Mouse (Mus musculus): ENCODE measurements around the gene Krt81. TPM values are rescaled to one million over a fixed set of nuclear protein-coding genes. Genes with fewer than 3 reads are reported as not detected.
A peak's percentile ranks its signal among the peaks of the same experiment; 100 is the strongest.

The Krt81 gene
- not detected in 2 replicates for polyA plus RNA-seq (2012; rRNA removed)
- not detected in 2 replicates for polyA plus RNA-seq (2014; fragmentation: Nextera tagmentation; extraction: Ambion mirVana)

DNA sequence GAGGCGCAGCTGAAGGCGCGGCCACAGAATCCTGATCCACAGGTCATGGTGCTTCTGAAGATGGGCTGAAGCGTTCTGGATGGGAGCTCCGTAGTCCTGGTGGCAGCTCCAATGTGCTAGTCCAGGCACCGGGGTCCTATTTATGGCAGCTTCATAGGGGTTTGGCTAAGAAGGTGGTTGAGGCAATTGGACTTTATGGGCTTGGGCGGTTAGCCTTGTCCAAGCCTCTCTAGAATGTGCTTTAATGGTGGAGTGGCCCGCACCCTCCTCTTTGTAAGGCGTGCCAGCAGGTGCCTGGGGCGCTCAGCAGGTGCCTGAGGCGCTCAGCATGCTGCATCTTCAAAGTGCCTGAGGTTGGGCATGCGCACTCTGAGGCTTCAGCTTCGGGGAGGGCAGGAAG is at the start of gene Krt81:
TSS of gene Krt81 (minus strand) at position 101 of the 400 bp plus-strand sequence.
- H3K4me1 ChIP-seq (replicated peaks; ENCODE audit: control insufficient read depth in 2 of 2, insufficient read depth in 2 of 2, low read length in 1 of 2): no peaks in the 10 kb centered on the region
- TF ChIP-seq EP300 (IDR thresholded peaks at IDR 0.05; ENCODE audit: low read depth) (no peak), CTCF (IDR thresholded peaks at IDR 0.05; ENCODE audit: low read depth) (no peak)
- H3K4me2 ChIP-seq (ENCODE audit: low read depth): no peak within 1 kb of the TSS
- ATAC-seq (ENCODE audit: insufficient read depth): no peak
- H3K27ac ChIP-seq: no peak within 1 kb of the TSS
- H3K36me3 ChIP-seq (replicated peaks; ENCODE audit: control insufficient read depth, insufficient read depth, low read depth): no peaks in the 10 kb centered on the region
- DNase-seq (ENCODE audit: low read depth in 3 of 3, low spot score in 3 of 3): no peak
- H3K27me3 ChIP-seq (ENCODE audit: control insufficient read depth, insufficient read depth, low read length): no peaks in the 10 kb centered on the region
- no peak within 1 kb of the TSS for H3K9ac ChIP-seq (replicated peaks)
- WGBS (ENCODE audit: insufficient replicate concordance): 66% methylated on average over 13 of the region's 13 CpGs
- H3K9me3 ChIP-seq (ENCODE audit: control insufficient read depth, low read length): no peaks in the 10 kb centered on the region
- no peak within 1 kb of the TSS for H3K4me3 ChIP-seq (ENCODE audit: insufficient read depth in 1 of 2, low read depth in 2 of 2, low read length in 2 of 2)

DNA sequence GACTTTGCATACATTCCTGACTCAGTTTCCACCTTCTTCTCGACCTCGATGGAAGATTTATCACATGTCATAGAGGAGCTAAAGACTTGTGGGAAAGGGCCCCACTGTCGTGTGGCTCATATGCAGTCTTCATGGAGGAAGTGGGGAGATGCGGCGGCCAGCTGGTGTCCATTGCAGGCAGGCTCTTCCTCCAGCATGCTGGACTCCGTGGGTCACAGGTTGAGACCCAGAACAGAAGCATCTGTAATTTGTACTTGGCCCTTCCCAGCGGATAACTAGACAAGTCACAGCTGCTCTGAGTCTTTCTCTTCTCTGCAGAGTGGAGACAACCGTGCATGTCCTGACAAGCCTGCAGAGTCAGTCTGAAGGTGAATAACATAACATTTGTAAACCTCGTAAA is 44.7 kb upstream of the Krt81 start:
- no peak overlapping the region for H3K4me3 ChIP-seq (ENCODE audit: insufficient read depth in 1 of 2, low read depth in 2 of 2, low read length in 2 of 2)
- H3K27ac ChIP-seq: no peak overlapping the region
- no peak overlapping the region for H3K4me2 ChIP-seq (ENCODE audit: low read depth)
- H3K4me1 ChIP-seq (replicated peaks; ENCODE audit: control insufficient read depth in 2 of 2, insufficient read depth in 2 of 2, low read length in 1 of 2): no peaks in the 10 kb centered on the region
- no peak overlapping the region for H3K9ac ChIP-seq (replicated peaks)
- no peaks in the 10 kb centered on the region for H3K9me3 ChIP-seq (ENCODE audit: control insufficient read depth, low read length)
- no peaks in the 10 kb centered on the region for H3K27me3 ChIP-seq (ENCODE audit: control insufficient read depth, insufficient read depth, low read length)
- no peak for TF ChIP-seq CTCF (IDR thresholded peaks at IDR 0.05; ENCODE audit: low read depth)
- TF ChIP-seq EP300 (IDR thresholded peaks at IDR 0.05; ENCODE audit: low read depth): no peak
- no peaks in the 10 kb centered on the region for H3K36me3 ChIP-seq (replicated peaks; ENCODE audit: control insufficient read depth, insufficient read depth, low read depth)
- WGBS (ENCODE audit: insufficient replicate concordance): 47% methylated on average over 9 of the region's 9 CpGs
- no peak for ATAC-seq (ENCODE audit: insufficient read depth)
- no peak for DNase-seq (ENCODE audit: low read depth in 3 of 3, low spot score in 3 of 3)

DNA sequence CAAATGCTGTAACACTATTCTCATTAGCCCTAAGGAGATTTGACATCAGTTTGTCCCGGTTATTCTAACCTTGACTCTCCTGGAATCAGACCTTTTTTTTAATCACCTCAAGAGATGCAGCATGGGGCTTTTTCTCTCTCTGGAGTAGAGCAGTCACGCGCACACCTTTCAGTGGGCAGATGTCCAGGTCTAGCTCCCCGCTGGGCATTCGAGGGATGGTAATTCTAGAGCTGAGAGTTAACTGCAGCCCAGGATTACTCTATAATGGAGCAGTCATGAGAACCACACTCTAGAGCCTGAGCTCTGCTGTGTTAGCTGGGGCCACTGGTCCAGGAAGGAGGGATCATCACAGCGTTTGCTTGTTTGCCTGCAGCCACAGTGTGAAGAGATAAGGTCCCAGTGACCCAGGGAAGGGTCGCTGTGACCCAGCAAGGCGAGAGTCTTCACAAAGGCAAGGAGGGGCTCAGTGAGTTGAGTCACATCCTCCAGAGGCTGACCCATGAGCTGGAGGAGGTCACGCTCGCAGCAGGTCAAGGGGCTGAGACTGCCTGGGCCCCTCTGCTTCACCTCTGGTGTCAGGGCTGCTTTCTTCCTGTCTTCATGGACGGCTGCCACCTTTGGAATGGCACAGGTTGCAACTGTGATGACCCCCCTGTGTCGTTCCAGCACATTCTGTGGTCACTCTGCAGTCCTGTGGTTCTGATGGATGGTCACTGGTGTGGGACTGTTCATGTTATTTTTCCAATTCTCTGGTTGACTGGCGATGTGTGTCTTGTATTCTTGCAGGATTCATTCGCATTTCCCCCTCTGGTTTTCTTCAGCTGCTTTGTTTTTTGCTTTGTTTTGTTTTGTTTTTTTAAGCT is 43.6 kb upstream of the Krt81 start:
- H3K36me3 ChIP-seq (replicated peaks; ENCODE audit: control insufficient read depth, insufficient read depth, low read depth): no peaks in the 10 kb centered on the region
- TF ChIP-seq CTCF (IDR thresholded peaks at IDR 0.05; ENCODE audit: low read depth) (no peak), EP300 (IDR thresholded peaks at IDR 0.05; ENCODE audit: low read depth) (no peak)
- no peak overlapping the region for H3K27ac ChIP-seq
- no peak for DNase-seq (ENCODE audit: low read depth in 3 of 3, low spot score in 3 of 3)
- H3K4me3 ChIP-seq (ENCODE audit: insufficient read depth in 1 of 2, low read depth in 2 of 2, low read length in 2 of 2): no peak overlapping the region
- 38% methylated on average over 14 of the region's 14 CpGs for WGBS (ENCODE audit: insufficient replicate concordance)
- no peaks in the 10 kb centered on the region for H3K27me3 ChIP-seq (ENCODE audit: control insufficient read depth, insufficient read depth, low read length)
- H3K4me1 ChIP-seq (replicated peaks; ENCODE audit: control insufficient read depth in 2 of 2, insufficient read depth in 2 of 2, low read length in 1 of 2): no peaks in the 10 kb centered on the region
- ATAC-seq (ENCODE audit: insufficient read depth): no peak
- no peaks in the 10 kb centered on the region for H3K9me3 ChIP-seq (ENCODE audit: control insufficient read depth, low read length)
- no peak overlapping the region for H3K9ac ChIP-seq (replicated peaks)
- no peak overlapping the region for H3K4me2 ChIP-seq (ENCODE audit: low read depth)

DNA sequence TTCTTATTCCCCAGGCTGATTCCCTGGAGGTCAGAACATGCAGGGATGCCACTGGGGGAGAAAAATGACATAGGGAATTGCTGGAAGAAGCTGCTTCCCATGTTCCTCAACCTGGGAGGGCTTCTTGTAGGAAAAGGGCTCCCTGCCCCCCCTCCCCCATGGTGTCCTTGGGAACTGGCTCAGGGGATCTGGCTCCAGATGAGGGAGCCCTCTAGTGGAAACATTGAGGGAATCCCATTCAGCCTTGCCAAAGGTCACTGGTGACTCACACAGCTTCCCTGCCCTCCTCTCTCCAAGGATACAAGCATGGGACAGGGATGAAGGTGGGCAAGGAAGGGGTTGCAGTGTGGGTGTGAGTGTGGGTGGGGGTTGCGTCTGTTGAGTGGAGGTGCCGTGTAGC is 33.6 kb upstream of the Krt81 start:
- no peak overlapping the region for H3K4me2 ChIP-seq (ENCODE audit: low read depth)
- no peaks in the 10 kb centered on the region for H3K9me3 ChIP-seq (ENCODE audit: control insufficient read depth, low read length)
- no peaks in the 10 kb centered on the region for H3K4me1 ChIP-seq (replicated peaks; ENCODE audit: control insufficient read depth in 2 of 2, insufficient read depth in 2 of 2, low read length in 1 of 2)
- TF ChIP-seq EP300 (IDR thresholded peaks at IDR 0.05; ENCODE audit: low read depth): no peak
- TF ChIP-seq CTCF (IDR thresholded peaks at IDR 0.05; ENCODE audit: low read depth): peak; percentile 45; the same call in 1 of the 2 replicates
- 48% methylated on average over 2 of the region's 2 CpGs for WGBS (ENCODE audit: insufficient replicate concordance)
- no peaks in the 10 kb centered on the region for H3K27me3 ChIP-seq (ENCODE audit: control insufficient read depth, insufficient read depth, low read length)
- ATAC-seq (ENCODE audit: insufficient read depth) (no peak), DNase-seq (ENCODE audit: low read depth in 3 of 3, low spot score in 3 of 3) (no peak)
- H3K27ac ChIP-seq: no peak overlapping the region
- no peak overlapping the region for H3K9ac ChIP-seq (replicated peaks)
- H3K36me3 ChIP-seq (replicated peaks; ENCODE audit: control insufficient read depth, insufficient read depth, low read depth): no peaks in the 10 kb centered on the region
- no peak overlapping the region for H3K4me3 ChIP-seq (ENCODE audit: insufficient read depth in 1 of 2, low read depth in 2 of 2, low read length in 2 of 2)

DNA sequence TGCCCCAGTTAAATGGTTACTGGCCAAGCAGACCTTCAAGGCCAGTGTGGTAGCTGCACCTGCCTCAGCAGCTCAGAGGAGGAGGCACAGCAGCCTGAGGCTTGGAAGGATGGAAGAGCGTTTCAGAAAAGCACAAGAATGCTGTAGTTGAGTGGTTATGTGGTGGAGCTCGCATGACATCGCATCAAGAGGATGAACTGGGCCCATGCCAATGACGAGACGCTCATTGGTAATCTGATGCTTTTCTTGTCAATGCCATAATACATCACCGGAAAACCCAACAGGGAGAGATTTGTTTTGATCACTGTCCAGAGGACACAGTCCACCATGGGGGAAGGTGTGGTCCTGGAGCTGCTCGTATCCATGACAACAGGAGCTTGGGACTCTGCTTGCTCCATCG is 31.7 kb upstream of the Krt81 start:
- Histone ChIP-seq H3K27me3 (ENCODE audit: control insufficient read depth, insufficient read depth, low read length) (no peaks in the 10 kb centered on the region), H3K9ac (replicated peaks) (no peak overlapping the region), H3K4me2 (ENCODE audit: low read depth) (no peak overlapping the region), H3K36me3 (replicated peaks; ENCODE audit: control insufficient read depth, insufficient read depth, low read depth) (no peaks in the 10 kb centered on the region), H3K4me3 (ENCODE audit: insufficient read depth in 1 of 2, low read depth in 2 of 2, low read length in 2 of 2) (no peak overlapping the region), H3K4me1 (replicated peaks; ENCODE audit: control insufficient read depth in 2 of 2, insufficient read depth in 2 of 2, low read length in 1 of 2) (no peaks in the 10 kb centered on the region), H3K27ac (no peak overlapping the region), H3K9me3 (ENCODE audit: control insufficient read depth, low read length) (no peaks in the 10 kb centered on the region)
- ATAC-seq (ENCODE audit: insufficient read depth) (no peak), DNase-seq (ENCODE audit: low read depth in 3 of 3, low spot score in 3 of 3) (no peak)
- TF ChIP-seq EP300 (IDR thresholded peaks at IDR 0.05; ENCODE audit: low read depth) (no peak), CTCF (IDR thresholded peaks at IDR 0.05; ENCODE audit: low read depth) (no peak)
- 70% methylated on average over 8 of the region's 8 CpGs for WGBS (ENCODE audit: insufficient replicate concordance)
